Comparison of ENCODE assay signal across 12 mouse cellular contexts in genomic region chr13:16805560-16805959, GRCm38 (mm10).
A peak's percentile ranks its signal among the peaks of the same experiment; 100 is the strongest.
DNase-seq lines count a peak whose midpoint lies in the region.
"Had no signal": no experiment of that assay in that cellular context is flagged by ENCODE, and none has a peak within 500 bp of the region (broad histone marks: within the 10 kb centered on the region; RNA-seq: fewer than 3 reads in every experiment).

No protein-coding gene starts in this region.

- no peaks in the 10 kb centered on the region for H3K4me1 ChIP-seq in embryonic facial prominence, embryonic 10.5 days
- no peaks in the 10 kb centered on the region for H3K4me1 ChIP-seq in limb, embryonic 10.5 days
- H3K4me1 ChIP-seq: embryonic facial prominence, embryonic 12.5 days; hindbrain, embryonic 12.5 days; megakaryocyte, embryonic 14.5 days had no signal

- no peak overlapping the region for H3K27ac ChIP-seq in embryonic facial prominence, embryonic 10.5 days (replicated peaks)
- no peak overlapping the region for H3K27ac ChIP-seq in limb, embryonic 10.5 days
- H3K27ac ChIP-seq: embryonic facial prominence, embryonic 12.5 days; hindbrain, embryonic 12.5 days; left cerebral cortex, adult 2 months had no signal

- 54% methylated on average over 3 of the region's 3 CpGs for WGBS in embryonic facial prominence, embryonic 10.5 days
- 62% methylated on average over 3 of the region's 3 CpGs for WGBS in limb, embryonic 10.5 days

- H3K4me3 ChIP-seq in embryonic facial prominence, embryonic 10.5 days, result no peak overlapping the region
- no peak overlapping the region for H3K4me3 ChIP-seq in limb, embryonic 10.5 days
- H3K4me3 ChIP-seq: embryonic facial prominence, embryonic 12.5 days; hindbrain, embryonic 12.5 days; left cerebral cortex, adult 2 months; megakaryocyte, embryonic 14.5 days had no signal

- peak; percentile 2 for DNase-seq in kidney, adult 9 months
- no peak for DNase-seq in kidney, adult 8-10 months
- DNase-seq in embryonic facial prominence, embryonic 10.5 days (ENCODE audit: low spot score), result peak; percentile 66
- DNase-seq in limb, embryonic 10.5 days (ENCODE audit: low spot score), result peak; percentile 34
- DNase-seq in urinary bladder, adult 18-20 months (ENCODE audit: low spot score in 2 of 2), result peak; percentile 41 to 67
- no peak for DNase-seq in spleen, postnatal 36 days (ENCODE audit: low spot score in 2 of 2)
- DNase-seq in gastrocnemius, adult 18-20 months (ENCODE audit: low spot score), result no peak
- DNase-seq in heart, postnatal 14 days, result no peak

- H3K36me3 ChIP-seq in embryonic facial prominence, embryonic 10.5 days (replicated peaks), result no peaks in the 10 kb centered on the region
- no peaks in the 10 kb centered on the region for H3K36me3 ChIP-seq in limb, embryonic 10.5 days
- H3K36me3 ChIP-seq: embryonic facial prominence, embryonic 12.5 days; hindbrain, embryonic 12.5 days had no signal

- intact Hi-C loops in heart, postnatal 14 days (cut with DNase I), result no loop called here

- no peaks in the 10 kb centered on the region for H3K9me3 ChIP-seq in embryonic facial prominence, embryonic 10.5 days
- H3K9me3 ChIP-seq in limb, embryonic 10.5 days (replicated peaks), result no peaks in the 10 kb centered on the region
- H3K9me3 ChIP-seq: embryonic facial prominence, embryonic 12.5 days; hindbrain, embryonic 12.5 days; megakaryocyte, embryonic 14.5 days had no signal

- no peaks in the 10 kb centered on the region for H3K27me3 ChIP-seq in embryonic facial prominence, embryonic 10.5 days (replicated peaks; ENCODE audit: low read depth, poor library complexity, severe bottlenecking)
- no peaks in the 10 kb centered on the region for H3K27me3 ChIP-seq in limb, embryonic 10.5 days (ENCODE audit: low read depth, poor library complexity, severe bottlenecking)
- H3K27me3 ChIP-seq: embryonic facial prominence, embryonic 12.5 days; hindbrain, embryonic 12.5 days; megakaryocyte, embryonic 14.5 days had no signal

Comparison
In these comparisons a context has a peak if more than half of its experiments do, and no peak if none do; other contexts are left out.
1. DNase-seq: peak in kidney, adult 9 months (single experiment), embryonic facial prominence, embryonic 10.5 days (single experiment), limb, embryonic 10.5 days (single experiment) and urinary bladder, adult 18-20 months (2 of 2); none in kidney, adult 8-10 months (0 of 2), spleen, postnatal 36 days (0 of 2), gastrocnemius, adult 18-20 months (single experiment) and heart, postnatal 14 days (0 of 2).